Mouse (Mus musculus): ENCODE data around the gene Rbm41.

GRCm38 (mm10) chrX:139933507-139933906, 64.9 kb downstream of the Rbm41 start:
- TF ChIP-seq MYOD1 (IDR thresholded peaks at IDR 0.05; ENCODE audit: control insufficient read depth, insufficient read length, low read depth): no peak
- TF ChIP-seq CTCF (IDR thresholded peaks at IDR 0.05; ENCODE audit: control insufficient read depth, insufficient read depth, insufficient read length): no peak
- TF ChIP-seq MAX (IDR thresholded peaks at IDR 0.05): no peak
